Mouse (Mus musculus) CD4-positive, CD25-positive, alpha-beta regulatory T cell, adult 4 months (primary cell): ENCODE results near the gene Rbfox3. TPM values are rescaled to one million over a fixed set of nuclear protein-coding genes. Genes with fewer than 3 reads are reported as not detected.

Experiments used
- ATAC-seq: one replicate; pipeline ENCODE4 v1.8.0; 2017
- polyA plus RNA-seq, 2 experiments: library from polyadenylated mRNA; unstranded; fragments of 100-300 nt; shearing (Covaris generic); gene quantifications; one replicate each; pipeline ENCODE4 v1.2.1; 2017

The Rbfox3 gene
- polyA plus RNA-seq, 2 experiments from 2014 or later = not detected

DNA sequence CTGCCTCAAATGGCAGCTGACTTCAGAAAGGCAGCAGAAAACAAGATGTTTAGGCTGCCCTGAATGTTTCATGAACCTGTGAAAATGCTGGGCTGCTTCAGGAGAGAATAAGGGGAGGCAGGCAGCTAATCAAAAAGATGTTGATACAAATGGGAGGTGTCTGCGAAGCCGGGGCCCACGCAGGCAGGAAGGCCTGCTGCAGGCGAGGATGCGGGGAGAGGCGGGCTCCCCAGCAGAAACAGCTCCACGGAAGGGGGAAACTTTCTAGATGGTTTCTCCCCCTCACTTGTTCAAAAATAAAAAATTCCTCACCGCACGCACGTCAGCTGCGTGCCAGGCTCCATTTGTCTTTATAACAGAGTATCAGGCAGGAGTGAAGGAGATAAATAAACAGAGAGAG, 5.7 kb downstream of the Rbfox3 start:
- ATAC-seq = no peak

DNA sequence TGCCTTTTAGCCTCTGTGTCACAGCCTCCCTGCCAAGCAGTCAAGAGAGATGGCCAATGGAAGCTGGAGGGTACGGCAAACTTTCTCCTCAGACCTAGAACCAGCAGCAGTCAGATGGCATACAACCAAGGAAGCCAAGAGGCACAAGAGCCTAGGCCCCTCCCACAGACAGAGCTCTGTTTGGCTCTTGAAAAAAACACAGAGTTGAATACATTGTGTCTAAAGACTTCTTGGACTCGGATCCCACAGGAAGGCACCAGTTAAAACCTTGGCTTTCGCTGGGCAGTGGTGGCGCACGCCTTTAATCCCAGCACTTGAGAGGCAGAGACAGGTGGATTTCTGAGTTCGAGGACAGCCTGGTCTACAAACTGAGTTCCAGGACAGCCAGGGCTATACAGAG, 7.1 kb downstream of the Rbfox3 start:
- no peak for ATAC-seq

DNA sequence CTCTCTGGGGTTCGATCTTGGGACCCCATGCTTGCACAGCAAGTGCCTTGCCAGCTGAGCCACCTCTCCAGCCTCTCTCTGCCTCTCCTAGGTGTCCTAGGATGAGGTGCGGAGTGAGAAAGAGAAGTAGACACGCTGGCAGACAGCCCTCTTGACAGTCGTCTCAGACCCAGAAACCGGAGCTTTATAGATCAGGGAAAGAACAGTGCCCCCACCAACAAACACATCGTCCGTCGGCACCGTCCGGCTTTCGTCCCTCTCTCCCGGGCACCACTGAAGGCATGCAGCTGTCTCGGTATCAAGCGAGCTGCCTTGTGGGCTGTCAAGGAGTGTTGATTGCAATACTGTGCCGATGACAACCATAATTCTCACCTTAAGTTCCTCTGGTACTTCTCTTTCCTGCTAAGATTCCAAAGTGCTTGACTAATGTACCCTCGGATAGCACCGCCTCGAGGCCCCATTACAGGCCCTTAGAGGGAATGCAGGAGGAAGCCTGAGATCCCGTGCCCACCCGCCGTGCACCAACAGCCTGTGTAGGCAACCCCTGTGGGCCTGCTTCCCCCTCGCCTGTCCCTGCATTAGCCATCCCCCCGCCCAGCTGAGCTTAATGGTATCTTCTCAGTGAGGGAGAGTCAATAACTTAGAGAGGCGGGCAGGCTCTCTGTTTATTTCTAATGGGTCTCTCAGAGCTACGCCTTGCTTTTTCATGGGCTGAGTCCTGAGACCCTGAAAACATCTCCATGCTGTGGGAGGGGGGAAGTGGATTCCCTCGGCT, 11.4 kb downstream of the Rbfox3 start:
- no peak for ATAC-seq

DNA sequence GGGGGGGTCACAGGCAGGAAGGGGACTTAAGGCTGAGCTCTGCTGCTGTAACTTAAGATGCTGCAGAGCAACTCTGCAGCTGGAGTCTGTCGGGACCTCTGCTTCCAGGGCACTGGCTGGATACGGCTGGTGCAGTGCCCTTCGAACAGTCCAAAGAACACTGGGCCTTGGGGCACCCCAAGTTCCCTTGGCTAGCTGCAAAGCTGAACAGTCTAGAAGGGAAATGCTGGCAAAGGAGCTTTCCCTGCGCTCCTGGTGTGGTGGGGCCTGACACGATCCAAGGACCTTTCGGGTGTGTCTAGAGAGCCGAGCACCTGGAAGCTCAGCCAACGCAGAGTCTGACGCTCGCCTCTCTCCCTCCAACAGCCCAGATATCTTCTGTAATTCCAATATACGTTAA, 12.8 kb downstream of the Rbfox3 start:
- ATAC-seq = no peak

DNA sequence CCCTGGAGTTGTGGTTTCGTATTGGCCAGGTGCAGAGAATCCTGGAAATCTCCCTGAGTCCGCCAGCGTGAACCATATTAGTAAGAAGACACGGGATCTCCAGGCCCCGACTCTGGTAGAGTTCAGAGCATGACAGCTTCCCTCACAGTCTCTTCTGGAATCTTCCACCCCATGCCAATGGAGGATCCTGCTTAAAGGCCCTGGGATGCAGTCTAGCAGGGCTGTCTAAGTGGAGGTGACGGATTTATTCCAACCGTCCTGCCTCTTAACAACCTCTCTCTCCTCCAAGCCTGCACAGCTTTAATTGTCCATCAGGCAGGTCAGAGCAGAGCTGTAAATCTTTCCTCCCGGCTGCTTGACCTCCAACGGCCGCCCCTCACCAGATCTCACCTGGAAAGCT, 13.2 kb downstream of the Rbfox3 start:
- no peak for ATAC-seq

DNA sequence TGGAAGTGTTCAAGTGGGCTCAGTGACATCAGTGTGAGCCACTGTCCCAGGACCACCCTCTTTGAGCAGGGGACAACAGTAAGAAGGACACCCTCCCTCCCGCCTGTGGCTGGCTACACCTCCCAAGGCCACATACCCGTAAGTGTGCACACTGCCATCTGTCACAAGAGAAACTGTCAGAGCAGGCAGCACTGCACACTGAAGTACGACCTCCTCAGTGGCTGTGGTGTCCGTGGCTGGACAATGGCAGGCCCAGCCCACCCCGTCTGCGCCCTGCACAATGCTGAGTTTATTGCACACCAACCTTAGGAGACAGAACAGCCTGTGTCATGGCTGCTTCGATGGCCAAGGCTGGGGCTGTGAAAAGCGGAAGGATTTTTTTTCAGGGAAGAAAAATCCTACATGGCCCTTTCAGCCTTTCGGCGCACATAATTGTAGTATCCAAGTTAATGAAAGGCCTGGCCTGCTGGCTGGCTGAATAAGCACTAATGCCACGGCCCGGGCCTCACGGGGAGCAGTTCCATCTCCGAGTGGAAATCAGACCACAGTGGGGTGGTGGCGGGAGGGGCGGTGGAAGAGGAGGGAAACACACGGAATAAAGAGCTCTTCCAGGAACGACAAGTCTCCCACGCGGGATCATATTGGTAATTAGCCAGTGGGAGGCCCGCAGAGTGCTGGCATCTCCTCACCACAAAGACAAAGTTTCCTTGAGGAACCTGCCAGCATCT, 14.1 kb downstream of the Rbfox3 start:
- ATAC-seq = no peak

DNA sequence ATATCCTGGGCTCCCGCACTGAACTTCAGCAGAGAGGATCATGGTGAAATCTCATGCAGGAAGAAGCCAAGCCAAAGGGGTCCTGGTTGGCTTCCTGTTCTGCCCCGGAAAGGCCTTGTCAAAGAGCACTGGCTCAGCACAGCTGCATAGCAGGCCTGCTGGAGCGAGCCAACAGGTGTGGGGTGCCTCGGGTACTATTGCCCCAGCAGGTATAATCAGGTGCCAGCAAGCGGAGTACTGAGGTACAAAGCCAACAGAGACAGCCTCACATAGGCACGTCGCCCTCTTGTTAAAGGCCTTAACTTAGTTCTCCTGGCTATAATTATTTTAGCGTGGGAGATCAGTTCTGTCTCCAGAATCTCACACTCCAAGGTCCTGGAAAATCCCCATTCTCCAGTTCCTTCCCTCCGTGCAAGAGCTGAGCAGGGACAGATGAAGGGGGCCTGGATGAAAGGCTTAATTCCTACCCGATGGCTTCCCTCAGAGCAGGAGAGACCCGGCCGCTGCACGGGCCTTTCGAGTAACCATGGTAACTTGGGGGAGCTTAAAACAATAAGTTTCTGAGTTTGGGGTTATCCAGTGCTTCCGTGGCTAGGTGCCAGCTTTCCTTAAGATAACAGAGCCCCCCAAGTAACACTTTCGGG, 15.2 kb downstream of the Rbfox3 start:
- ATAC-seq = no peak

DNA sequence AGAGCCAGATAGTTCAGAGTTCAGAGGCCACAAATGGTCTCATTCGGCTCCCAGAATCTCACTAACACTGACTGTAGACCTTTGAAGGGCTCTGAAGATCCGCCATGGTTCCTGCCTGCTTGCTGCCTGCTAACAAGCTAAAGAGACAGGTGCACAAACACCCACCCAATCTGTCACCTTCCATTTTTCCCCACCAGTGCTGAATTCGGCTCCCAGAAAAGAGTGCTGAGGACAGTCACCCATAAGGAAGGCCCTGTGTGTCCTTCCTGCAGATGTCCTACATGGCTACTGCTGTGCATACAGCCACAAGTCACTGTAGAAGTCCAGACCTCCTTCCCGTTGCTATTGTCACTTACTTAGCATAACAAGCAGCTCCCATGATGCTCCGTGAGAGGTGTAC, 16.6 kb downstream of the Rbfox3 start:
- ATAC-seq = no peak

DNA sequence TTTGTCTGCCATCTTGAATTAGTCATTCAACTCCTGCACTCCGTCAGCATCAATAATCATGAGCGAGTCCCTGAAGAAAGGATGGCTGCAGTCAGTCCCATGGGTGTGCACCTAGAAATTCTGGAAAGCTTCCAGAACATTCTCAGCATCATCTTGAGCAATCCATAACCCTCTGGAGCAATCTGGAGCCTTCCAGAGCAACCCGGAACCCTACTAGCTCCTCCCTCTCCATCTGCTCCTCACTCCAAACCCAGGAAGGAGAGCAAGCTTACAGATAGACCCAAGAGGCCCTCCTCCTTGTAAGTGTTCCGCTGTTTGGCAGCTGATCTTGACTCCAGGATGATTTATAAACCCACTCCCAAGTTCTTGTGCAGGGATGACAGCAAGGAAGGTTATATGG, 17.2 kb downstream of the Rbfox3 start:
- no peak for ATAC-seq

DNA sequence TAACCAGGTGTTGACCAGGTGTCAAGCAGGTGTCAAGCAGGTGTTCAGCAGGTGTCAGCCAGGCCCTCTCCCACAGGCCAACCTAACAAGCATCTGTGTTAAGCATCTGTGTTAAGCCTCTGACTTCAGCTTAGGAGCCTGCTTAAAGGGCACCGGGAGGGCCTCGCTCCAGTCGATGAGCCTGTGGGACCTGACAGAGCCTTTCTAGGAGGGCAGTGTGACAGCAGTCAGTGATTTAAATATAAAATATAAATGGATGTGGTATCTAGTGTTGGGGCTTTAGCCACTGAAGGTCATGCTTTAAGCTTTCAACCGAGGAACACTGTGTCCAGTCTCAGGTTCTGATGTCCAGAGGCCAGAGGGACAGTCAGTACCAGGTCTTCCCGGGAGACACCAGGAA, 18.5 kb downstream of the Rbfox3 start:
- no peak for ATAC-seq

DNA sequence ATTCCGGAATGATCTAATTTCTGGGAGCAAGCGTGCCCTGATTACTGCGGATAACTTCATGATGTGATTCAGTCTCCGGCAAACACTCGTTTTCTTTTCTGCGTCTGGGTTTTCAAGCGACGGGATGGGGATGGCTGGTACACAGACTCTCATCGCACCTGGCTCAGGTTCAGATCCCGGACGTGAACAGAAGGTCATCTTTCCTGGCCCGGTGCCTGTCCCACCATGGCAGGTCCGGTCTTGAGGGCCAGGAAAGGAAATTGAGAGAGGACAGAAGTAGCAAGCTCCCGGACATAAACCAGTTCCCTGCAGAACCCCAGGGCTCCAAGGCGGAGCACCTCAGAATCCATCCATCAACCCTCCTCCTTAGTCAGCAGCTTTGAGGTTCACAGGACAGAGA, 19.9 kb downstream of the Rbfox3 start:
- no peak for ATAC-seq

DNA sequence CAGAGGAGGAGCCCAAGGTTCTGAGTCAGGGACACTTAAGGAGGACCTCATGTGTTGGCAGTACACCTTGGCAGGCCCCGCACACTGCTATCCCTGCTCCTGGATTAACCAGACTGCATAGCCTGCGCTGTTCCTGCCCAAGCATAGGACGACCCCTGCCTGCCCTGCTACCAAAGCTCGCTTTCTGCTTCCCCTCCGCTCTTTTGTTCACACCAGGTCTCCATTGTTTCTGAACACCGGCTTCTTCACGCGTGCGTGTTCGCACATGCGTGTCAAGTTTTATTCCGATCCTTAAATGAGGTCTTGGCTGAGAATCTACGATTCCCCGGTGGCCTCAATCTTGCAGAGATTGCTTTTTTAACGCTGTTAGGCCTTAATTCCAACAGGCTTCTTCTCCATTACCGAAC, 20.4 kb downstream of the Rbfox3 start:
- ATAC-seq = no peak

DNA sequence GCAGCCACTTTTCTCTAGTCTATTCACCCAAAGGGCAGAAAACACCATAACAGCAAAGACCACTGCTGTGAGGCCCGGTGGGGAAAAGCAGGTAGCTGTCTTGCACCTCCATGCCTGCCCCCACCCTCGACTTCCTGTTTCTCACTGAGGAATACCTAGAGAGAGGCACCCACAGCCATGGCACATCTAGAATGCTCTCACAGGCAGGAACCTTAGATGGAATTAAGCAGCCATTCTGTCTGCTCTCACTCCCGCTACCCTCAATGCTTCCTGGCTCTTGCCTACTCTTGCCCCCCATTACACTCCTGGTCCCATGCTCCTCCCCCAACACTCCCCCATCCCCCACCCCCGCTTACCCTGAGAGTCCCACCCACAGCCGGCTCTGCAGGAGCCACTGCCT, 20.9 kb downstream of the Rbfox3 start:
- ATAC-seq = no peak

DNA sequence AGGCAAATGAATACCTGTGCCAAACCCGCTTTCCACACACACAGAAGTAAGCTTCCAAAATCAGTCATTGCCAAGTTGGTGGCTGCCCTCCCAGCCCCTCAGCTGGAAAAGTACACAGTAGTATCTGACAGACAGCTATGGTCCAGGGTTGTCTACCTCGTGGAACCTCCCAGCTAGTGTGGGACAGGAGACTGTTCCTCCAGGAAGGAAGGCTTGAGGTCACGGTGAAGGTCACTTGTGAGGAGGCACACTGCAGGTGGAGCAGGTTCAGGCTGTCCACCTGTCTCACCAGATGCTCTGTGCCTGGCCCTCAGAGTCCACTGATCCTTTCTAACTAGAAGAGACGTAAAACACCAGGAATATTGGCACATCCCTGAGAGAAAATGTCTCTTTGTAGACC, 21.9 kb downstream of the Rbfox3 start:
- ATAC-seq = no peak

DNA sequence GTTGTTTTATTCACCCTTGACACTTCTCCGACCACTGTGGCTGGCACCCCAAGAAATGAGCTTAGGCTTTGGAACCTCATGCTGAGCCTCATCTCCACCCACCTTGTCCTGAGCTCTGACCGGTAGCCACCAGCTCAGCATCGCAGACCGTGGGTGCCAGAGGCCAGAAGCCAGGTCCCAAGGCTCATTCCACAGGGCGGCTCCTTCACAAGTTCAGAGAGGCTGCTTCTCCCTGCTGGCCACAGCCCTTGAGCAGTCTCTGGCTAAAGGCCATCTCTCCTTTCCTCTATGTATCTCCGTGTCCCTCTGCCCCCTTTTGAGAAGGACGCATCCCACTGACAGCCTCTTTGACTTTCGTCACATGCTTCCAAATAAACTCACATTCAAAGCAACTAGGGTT, 23.0 kb downstream of the Rbfox3 start:
- ATAC-seq = no peak

DNA sequence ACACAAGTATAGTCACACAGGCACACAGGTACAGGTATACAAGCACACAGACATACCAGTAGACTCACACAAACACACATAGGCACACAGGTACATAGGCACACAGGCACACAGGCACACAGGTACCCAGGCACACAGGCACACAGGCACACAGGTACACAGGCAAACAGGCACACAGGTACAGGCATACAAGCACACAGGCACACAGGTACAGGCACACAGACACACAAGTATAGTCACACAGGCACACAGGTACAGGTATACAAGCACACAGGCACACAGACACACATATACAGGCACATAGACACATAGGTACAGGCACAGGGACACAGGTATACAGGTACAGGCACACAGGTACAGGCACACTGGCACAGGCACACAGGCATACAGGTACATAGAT, 24.2 kb downstream of the Rbfox3 start:
- ATAC-seq = no peak

DNA sequence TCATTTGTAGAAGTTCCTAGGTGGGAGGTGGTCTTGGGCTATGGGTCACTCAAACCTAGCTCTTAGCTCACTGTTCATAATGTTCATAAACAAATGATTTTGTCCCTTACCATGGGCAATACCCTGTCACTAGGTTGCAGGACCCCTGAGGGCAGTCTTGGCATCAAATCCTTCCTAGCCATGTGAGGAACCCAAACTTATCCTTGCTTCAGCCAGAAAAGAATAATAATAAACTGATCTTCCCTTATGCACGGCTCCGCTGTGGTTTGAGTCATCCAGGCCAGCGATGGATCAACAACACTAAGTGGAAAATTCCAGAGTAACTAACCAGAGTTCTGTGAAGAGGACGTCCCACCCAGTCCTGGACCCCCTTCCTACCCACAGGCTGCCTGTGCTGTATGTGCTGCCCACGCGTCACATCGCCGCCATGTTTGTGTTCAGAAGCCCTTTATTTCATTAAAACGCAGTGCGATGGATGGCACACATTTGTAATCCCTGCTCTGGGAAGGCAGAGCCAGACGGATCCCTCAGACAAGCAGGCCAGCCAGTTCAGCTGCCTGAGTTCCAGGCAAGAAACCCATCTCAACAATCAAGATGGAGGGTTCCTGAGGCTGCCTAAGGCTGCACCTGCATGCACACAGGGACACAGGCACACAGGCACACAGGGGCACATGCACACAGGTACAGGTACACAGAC, 25.0 kb downstream of the Rbfox3 start:
- ATAC-seq = no peak

DNA sequence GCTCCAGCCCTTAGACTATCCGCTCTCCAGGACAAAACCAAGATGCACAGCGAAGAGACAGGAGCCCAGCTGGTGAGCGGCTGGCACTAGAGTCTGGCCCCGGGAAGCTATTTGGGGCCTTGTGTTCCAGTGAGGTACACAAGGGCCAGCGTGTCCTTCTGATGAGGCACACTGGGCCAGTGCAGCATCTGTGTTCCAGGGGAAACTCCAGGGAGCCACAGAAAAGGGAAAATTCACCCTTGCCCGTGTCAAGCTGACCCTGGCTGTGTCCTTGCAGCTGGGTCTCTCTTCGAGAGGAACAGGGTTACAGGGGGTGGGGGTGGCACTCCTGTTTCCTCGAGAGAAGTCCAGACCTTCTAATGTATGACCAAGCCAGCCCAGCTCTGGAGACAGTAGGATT, 25.8 kb downstream of the Rbfox3 start:
- ATAC-seq = no peak

DNA sequence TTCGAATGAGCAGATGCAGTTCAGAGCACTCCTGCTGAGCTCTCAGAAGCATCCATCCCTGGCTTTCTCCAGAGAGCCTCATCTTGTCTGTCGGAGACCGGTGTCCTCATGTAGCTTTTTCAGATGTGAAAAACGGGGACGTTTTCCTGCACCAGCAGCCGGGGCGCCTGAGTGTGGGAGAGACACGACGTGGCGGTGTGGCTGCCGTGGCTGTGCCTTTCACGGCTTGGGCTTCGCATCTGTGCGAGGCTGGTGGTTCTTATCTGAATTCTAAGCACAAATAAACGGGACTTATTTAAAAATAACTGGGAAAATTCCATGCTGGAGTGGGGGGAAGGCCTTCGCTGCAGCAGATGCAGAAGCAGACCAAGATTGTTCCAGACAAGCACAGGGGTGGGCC, 26.3 kb downstream of the Rbfox3 start:
- no peak for ATAC-seq

DNA sequence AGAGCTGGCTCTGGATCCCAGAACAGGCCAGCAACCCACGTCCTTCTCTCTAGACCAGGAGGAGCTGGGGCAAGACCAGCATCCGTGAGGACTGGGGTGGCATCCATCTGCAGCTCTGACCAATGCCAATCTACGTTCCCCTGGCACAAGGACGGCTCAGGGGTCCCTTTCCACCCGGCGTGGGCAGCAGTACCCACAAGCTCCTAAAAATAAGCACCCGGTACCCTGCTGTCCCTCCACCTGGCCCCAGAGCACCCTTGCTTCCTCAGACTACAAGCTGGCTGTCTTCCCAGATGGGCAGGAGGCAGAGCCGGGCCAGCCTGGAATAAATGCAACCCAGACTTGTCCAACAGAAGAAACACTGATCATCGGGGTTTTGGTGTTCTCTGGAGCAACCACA, 28.3 kb downstream of the Rbfox3 start:
- no peak for ATAC-seq

DNA sequence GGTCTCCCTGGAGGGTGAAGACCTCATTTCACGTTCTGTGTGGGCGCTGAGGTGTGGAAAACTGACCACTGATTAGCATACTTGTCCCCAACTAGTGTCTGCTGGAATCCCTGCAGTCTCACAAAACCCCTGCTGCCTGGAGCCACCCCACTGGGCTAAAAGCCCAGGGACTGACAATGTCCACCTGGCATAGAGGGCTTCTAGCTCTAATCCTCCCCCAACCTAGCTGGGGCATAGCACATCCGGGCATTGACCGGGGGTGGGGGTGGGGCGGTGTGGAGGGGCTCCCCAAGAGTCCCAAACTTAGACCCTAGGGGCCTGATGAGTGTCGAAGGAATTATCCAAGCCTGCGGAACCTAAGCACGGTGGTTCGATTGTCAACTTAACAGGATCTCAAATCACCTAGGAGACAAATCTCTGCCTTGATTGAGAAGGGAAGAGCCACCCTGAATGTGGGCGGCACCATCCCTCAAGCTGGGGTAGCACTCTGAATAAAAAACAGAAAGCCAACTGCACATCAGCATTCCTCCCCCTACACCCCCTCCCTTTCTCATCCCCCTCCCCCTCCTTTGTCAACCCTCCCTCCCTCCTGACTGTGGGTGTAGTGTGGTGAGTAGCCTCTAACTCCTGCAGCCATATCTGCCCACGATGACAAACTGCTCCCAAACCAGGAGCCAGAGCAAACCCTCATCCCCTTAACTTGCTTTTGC, 29.5 kb downstream of the Rbfox3 start:
- ATAC-seq = no peak

DNA sequence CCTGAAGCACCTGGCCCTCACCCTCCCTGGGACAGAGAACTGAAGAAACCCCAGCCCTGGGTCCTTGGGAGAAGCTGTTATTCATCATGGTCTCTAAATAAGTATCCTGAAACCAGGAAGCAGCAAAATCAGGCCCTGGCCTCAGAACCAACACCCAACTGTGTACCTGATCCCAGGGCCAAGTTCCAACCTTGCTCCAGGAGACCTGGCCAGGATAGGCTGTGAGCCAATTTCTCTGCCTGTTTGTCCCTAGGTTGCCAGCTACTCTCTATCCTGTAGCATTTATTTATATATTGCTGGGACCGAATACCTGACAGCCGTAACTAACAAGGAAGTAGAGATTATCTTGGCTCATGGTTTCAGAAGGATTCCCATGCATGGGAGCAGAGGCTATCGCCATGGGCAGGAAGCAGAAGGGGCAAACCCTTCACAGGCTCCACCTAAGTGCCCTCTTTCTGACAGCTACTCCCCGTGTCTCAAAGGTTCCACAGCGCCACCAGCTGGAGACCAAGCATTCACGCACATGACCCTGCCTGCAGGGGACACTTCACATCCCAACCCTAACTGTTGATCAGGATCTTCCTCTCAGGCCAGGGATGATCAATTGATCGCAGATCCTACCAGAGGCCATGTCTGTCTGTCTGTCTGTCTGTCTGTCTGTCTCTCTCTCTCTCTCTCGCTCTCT, 31.8 kb downstream of the Rbfox3 start:
- ATAC-seq = no peak
